Mouse (Mus musculus) liver, embryonic 11.5 days (tissue): ENCODE measurements around the gene Wdfy1. TPM values are rescaled to one million over a fixed set of nuclear protein-coding genes. Genes with fewer than 3 reads are reported as not detected.
A peak's percentile ranks its signal among the peaks of the same experiment; 100 is the strongest.

Source experiments
- ATAC-seq: fragments of 200-750 bp; cut with Nextera tagmentation; replicated peaks from 2 replicates; pipeline ENCODE4 v1.8.0; 2017; ENCODE audit warnings: moderate number of reproducible peaks, mild to moderate bottlenecking, moderate TSS enrichment, moderate library complexity; ENCODE audit not compliant: low FRiP score
- DNase-seq: peaks from one replicate; pipeline ENCODE4 v3.0.0-alpha.2; 2017; ENCODE audit warnings: low spot score
- H3K27ac ChIP-seq: fragments of 300-500 bp; sonication (generic); 2 replicates; pipeline ENCODE4 v1.5.1; 2014; ENCODE audit warnings: mild to moderate bottlenecking, low read depth, low read length, control low read depth
- H3K27me3 ChIP-seq: fragments of 300-500 bp; sonication (generic); replicated peaks from 2 replicates; pipeline ENCODE4 v1.6.1; 2014; ENCODE audit warnings: low read length, mixed read lengths; ENCODE audit not compliant: control insufficient read depth, insufficient read depth
- H3K36me3 ChIP-seq: fragments of 300-500 bp; sonication (generic); 2 replicates; pipeline ENCODE4 v1.6.1; 2014; ENCODE audit warnings: mild to moderate bottlenecking, low read length, moderate library complexity, mixed read lengths; ENCODE audit not compliant: control insufficient read depth, insufficient read depth
- H3K4me1 ChIP-seq: fragments of 300-500 bp; sonication (generic); replicated peaks from 2 replicates; pipeline ENCODE4 v1.6.1; 2014; ENCODE audit warnings: low read length, mixed read lengths; ENCODE audit not compliant: control insufficient read depth, insufficient read depth
- H3K4me2 ChIP-seq: fragments of 300-500 bp; sonication (generic); 2 replicates; pipeline ENCODE4 v1.6.1; 2014; ENCODE audit warnings: mild to moderate bottlenecking, control low read depth, moderate library complexity
- H3K4me3 ChIP-seq: fragments of 300-500 bp; sonication (generic); 2 replicates; pipeline ENCODE4 v1.5.1; 2014; ENCODE audit warnings: low read depth, low read length, control low read depth
- H3K9ac ChIP-seq: fragments of 300-500 bp; sonication (generic); 2 replicates; pipeline ENCODE4 v1.6.1; 2014; ENCODE audit warnings: low read depth, low read length, control low read depth
- H3K9me3 ChIP-seq: fragments of 300-500 bp; sonication (generic); 2 replicates; pipeline ENCODE4 v1.6.1; 2016; ENCODE audit warnings: low read length, inconsistent platforms, mixed read lengths; ENCODE audit not compliant: control insufficient read depth
- WGBS: fragments of 180-500 bp; shearing (Covaris S2); extraction: QIAGEN DNeasy Blood & Tissue Kit; methylation state at CpG from one replicate; pipeline ENCODE4 v1.1.7; 2014; 5-methylcytosine and 5-hydroxymethylcytosine counted together
- polyA plus RNA-seq: library from polyadenylated mRNA; unstranded; fragments of >200 nt; fragmentation: Nextera tagmentation; extraction: Ambion mirVana; gene quantifications from 2 replicates; pipeline ENCODE4 v1.2.1, GENCODE M21; 2014

The Wdfy1 gene
- polyA plus RNA-seq, 1 experiment from 2014 or later: 28.2 TPM

GRCm38 (mm10) chr1:79710678-79711077 lies 65.3 kb downstream of the Wdfy1 start:
- no peak overlapping the region for H3K9ac ChIP-seq
- no peaks in the 10 kb centered on the region for H3K27me3 ChIP-seq
- peaks cover 9% of the 10 kb centered on the region for H3K36me3 ChIP-seq
- WGBS: 68% methylated on average over 4 of the region's 4 CpGs
- no peak overlapping the region for H3K4me2 ChIP-seq
- ATAC-seq (no peak), DNase-seq (no peak)
- H3K27ac ChIP-seq: no peak overlapping the region
- no peaks in the 10 kb centered on the region for H3K4me1 ChIP-seq
- no peaks in the 10 kb centered on the region for H3K9me3 ChIP-seq
- no peak overlapping the region for H3K4me3 ChIP-seq

GRCm38 (mm10) chr1:79710216-79710615 lies 65.7 kb downstream of the Wdfy1 start:
- WGBS: 81% methylated on average over 8 of the region's 8 CpGs
- H3K9me3 ChIP-seq: no peaks in the 10 kb centered on the region
- H3K36me3 ChIP-seq: peaks cover 9% of the 10 kb centered on the region
- no peak overlapping the region for H3K4me2 ChIP-seq
- no peaks in the 10 kb centered on the region for H3K4me1 ChIP-seq
- DNase-seq: no peak
- peak overlapping the region; percentile 13; the same call in 1 of the 2 replicates for H3K27ac ChIP-seq
- ATAC-seq: no peak
- H3K4me3 ChIP-seq: no peak overlapping the region
- no peak overlapping the region for H3K9ac ChIP-seq
- no peaks in the 10 kb centered on the region for H3K27me3 ChIP-seq

DNA sequence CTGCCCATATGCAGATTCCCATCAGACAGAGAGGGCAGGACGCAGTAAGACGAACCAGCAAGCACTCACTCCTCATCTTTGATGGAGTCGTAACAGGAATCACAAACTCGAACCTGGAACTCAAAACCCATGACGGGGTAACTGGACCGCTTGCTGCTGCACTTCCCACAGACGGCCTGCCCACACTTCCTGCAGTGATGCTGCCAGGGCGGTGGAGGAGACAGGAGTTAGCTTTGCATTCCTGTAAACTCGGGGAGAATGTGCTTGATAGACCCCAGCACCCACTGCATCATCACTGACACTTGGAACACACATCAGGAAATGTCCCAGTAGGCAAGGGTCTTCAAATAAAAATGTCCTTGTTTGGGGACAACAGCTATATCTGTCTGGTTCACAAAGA lies 68.6 kb downstream of the Wdfy1 start:
- ATAC-seq: no peak
- Histone ChIP-seq H3K36me3 (peaks cover 5% of the 10 kb centered on the region; the same call in 1 of the 2 replicates), H3K4me1 (no peaks in the 10 kb centered on the region), H3K27ac (no peak overlapping the region), H3K9ac (no peak overlapping the region), H3K27me3 (no peaks in the 10 kb centered on the region), H3K4me2 (no peak overlapping the region), H3K9me3 (no peaks in the 10 kb centered on the region), H3K4me3 (no peak overlapping the region)
- no peak for DNase-seq
- WGBS: 84% methylated on average over 9 of the region's 9 CpGs

DNA sequence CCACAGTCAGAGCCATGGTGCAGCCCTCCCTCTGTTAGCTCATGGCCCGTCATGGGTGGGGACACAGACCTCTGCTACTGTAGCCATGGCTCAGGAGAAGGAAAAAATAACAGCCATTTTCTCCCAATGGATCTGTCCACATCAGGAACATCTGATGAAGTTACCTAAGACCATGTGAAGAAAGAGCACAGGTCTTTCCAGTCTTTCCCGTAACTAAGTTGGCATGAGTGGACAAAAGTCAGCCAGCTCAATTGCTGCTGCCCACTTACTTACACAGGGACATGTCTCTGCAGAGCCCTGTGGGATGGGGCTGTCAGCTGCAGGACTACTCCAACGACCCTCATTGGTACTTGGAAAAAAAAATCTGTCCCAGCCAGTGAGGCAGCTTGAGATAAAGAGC lies 69.2 kb downstream of the Wdfy1 start:
- Histone ChIP-seq H3K4me1 (no peaks in the 10 kb centered on the region), H3K27me3 (no peaks in the 10 kb centered on the region), H3K36me3 (peaks cover 5% of the 10 kb centered on the region; the same call in 1 of the 2 replicates), H3K27ac (no peak overlapping the region), H3K9me3 (no peaks in the 10 kb centered on the region), H3K9ac (no peak overlapping the region), H3K4me2 (no peak overlapping the region), H3K4me3 (no peak overlapping the region)
- 74% methylated on average over 3 of the region's 3 CpGs for WGBS
- no peak for DNase-seq
- ATAC-seq: no peak

- no peak overlapping the region for H3K4me2 ChIP-seq
- H3K27ac ChIP-seq: no peak overlapping the region
- H3K4me1 ChIP-seq: no peaks in the 10 kb centered on the region
- no peak for DNase-seq
- H3K9ac ChIP-seq: no peak overlapping the region
- H3K4me3 ChIP-seq: no peak overlapping the region
- H3K36me3 ChIP-seq: 0 out of 2 replicates have a peak, but pooled peaks cover 5% of the 10 kb centered on the region
- H3K27me3 ChIP-seq: no peaks in the 10 kb centered on the region
- WGBS: 85% methylated on average over 2 of the region's 2 CpGs
- ATAC-seq: no peak
- no peaks in the 10 kb centered on the region for H3K9me3 ChIP-seq
These were observed 71.3 kb downstream of the Wdfy1 start for GRCm38 (mm10) chr1:79704672-79705071.

DNA sequence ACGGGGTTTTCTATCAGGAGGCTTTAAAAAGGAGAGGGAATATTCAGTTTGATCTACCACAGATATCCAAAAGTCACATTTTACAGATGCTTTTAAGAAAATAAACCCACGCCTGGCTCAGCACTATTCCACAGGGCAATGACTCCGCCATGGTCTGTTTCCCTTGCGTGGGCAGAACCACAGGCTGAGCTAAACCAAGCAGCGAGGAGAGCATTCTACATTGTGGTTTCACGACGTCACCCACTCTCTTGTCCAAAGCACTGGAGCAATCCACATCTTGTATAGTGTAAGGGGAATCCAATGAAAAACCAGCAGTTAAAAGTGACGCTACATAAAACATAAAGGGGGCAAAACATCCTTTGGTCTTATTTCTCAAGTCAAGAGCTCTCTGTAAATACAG lies 72.4 kb downstream of the Wdfy1 start:
- Histone ChIP-seq H3K36me3 (0 out of 2 replicates have a peak, but pooled peaks cover 5% of the 10 kb centered on the region), H3K9me3 (no peaks in the 10 kb centered on the region), H3K27me3 (no peaks in the 10 kb centered on the region), H3K27ac (no peak overlapping the region), H3K4me1 (no peaks in the 10 kb centered on the region), H3K4me3 (no peak overlapping the region), H3K9ac (no peak overlapping the region), H3K4me2 (no peak overlapping the region)
- no peak for DNase-seq
- ATAC-seq: no peak
- 82% methylated on average over 8 of the region's 8 CpGs for WGBS

GRCm38 (mm10) chr1:79698506-79698905 lies 77.4 kb downstream of the Wdfy1 start:
- H3K9ac ChIP-seq: no peak overlapping the region
- H3K4me3 ChIP-seq: no peak overlapping the region
- no peak overlapping the region for H3K27ac ChIP-seq
- WGBS: 59% methylated on average over 2 of the region's 2 CpGs
- no peaks in the 10 kb centered on the region for H3K27me3 ChIP-seq
- H3K4me1 ChIP-seq: no peaks in the 10 kb centered on the region
- H3K36me3 ChIP-seq: no peaks in the 10 kb centered on the region
- H3K9me3 ChIP-seq: no peaks in the 10 kb centered on the region
- DNase-seq: no peak
- H3K4me2 ChIP-seq: no peak overlapping the region
- ATAC-seq: no peak

DNA sequence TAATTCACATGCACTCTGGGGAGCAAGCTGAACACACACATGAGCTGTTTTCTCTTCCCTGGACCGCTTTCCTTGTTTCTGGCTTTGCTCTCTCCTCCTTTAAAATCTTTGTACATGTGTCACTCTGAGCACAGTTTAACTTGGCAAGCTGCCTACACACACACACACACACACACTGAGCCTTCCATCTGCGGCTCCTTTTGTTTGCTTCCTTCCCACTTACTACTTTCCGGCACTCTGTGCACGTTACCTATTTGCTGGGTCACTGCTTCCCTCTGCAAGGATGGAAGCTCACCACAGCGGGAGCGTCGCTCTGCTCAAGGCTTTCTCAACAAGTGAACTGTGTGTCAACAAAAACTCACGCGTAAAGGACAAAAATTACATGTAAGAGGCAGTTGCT lies 78.6 kb downstream of the Wdfy1 start:
- H3K4me2 ChIP-seq: no peak overlapping the region
- DNase-seq: no peak
- H3K9ac ChIP-seq: no peak overlapping the region
- H3K4me1 ChIP-seq: no peaks in the 10 kb centered on the region
- no peak for ATAC-seq
- no peak overlapping the region for H3K27ac ChIP-seq
- no peak overlapping the region for H3K4me3 ChIP-seq
- no peaks in the 10 kb centered on the region for H3K9me3 ChIP-seq
- no peaks in the 10 kb centered on the region for H3K36me3 ChIP-seq
- H3K27me3 ChIP-seq: no peaks in the 10 kb centered on the region
- 74% methylated on average over 9 of the region's 9 CpGs for WGBS

- WGBS: 62% methylated on average over 5 of the region's 5 CpGs
These were observed 79.0 kb downstream of the Wdfy1 start for GRCm38 (mm10) chr1:79696933-79697332.

More at GRCm38 (mm10) chr1:79696933-79697332, 79.0 kb downstream of the Wdfy1 start:
- Histone ChIP-seq H3K4me3 (no peak overlapping the region), H3K27ac (no peak overlapping the region), H3K27me3 (no peaks in the 10 kb centered on the region), H3K4me2 (no peak overlapping the region), H3K9me3 (no peaks in the 10 kb centered on the region), H3K4me1 (no peaks in the 10 kb centered on the region), H3K9ac (no peak overlapping the region), H3K36me3 (no peaks in the 10 kb centered on the region)
- ATAC-seq: no peak
- no peak for DNase-seq
